Mouse (Mus musculus): ENCODE results near the gene Hist1h1d.

Gene Hist1h1d

GRCm38 (mm10) chr13:23593051-23593770, 40.1 kb downstream of the Hist1h1d start:
- peak; percentile 49 for DNase-seq

- no peak for DNase-seq
These were observed 42.1 kb downstream of the Hist1h1d start for GRCm38 (mm10) chr13:23595185-23595584.

- no peak for DNase-seq
These were observed 42.7 kb downstream of the Hist1h1d start for GRCm38 (mm10) chr13:23595622-23596372.

GRCm38 (mm10) chr13:23597957-23598356, 44.9 kb downstream of the Hist1h1d start:
- DNase-seq: peak; percentile 84

GRCm38 (mm10) chr13:23603182-23603699, 50.2 kb downstream of the Hist1h1d start:
- DNase-seq: peak; percentile 36

GRCm38 (mm10) chr13:23604452-23604851, 51.4 kb downstream of the Hist1h1d start:
- DNase-seq: no peak

GRCm38 (mm10) chr13:23605052-23605451, 52.0 kb downstream of the Hist1h1d start:
- DNase-seq: no peak

GRCm38 (mm10) chr13:23609209-23609608, 56.1 kb downstream of the Hist1h1d start:
- DNase-seq: no peak

- no peak for DNase-seq
These were observed 56.8 kb downstream of the Hist1h1d start for GRCm38 (mm10) chr13:23609844-23610243.

Measured in lung, postnatal 10 days (tissue).